8 mouse cellular contexts compared by ENCODE assay signal in genomic region chr7:6283451-6284075, GRCm38 (mm10). TPM values are rescaled to one million over a fixed set of nuclear protein-coding genes. Genes with fewer than 3 reads are reported as not detected.
DNase-seq lines count a peak whose midpoint lies in the region; ATAC-seq lines count a peak whose summit lies in the region.

No protein-coding gene starts in this region.

- DNase-seq in Muller cell, postnatal 12 days (ENCODE audit: inconsistent ontology term) = peak; percentile 75
- peak; percentile 87 for DNase-seq in cerebellum, adult 9-10 months
- DNase-seq in frontal cortex, adult 2 months (ENCODE audit: extremely low spot score in 1 of 2, low spot score in 1 of 2) = peak; percentile 74 to 89
- peak; percentile 80 to 87 for DNase-seq in layer of hippocampus, postnatal 14 days (ENCODE audit: low spot score in 2 of 2)
- DNase-seq in lung, postnatal 14 days = peak; percentile 80
- peak; percentile 74 for DNase-seq in retina, adult 2 months (ENCODE audit: low read depth, low spot score)
- peak; percentile 74 to 77 for DNase-seq in thymus, postnatal 36 days

- peak; percentile 68 for ATAC-seq in hindbrain, embryonic 12.5 days (ENCODE audit: low FRiP score)

- H3K9ac ChIP-seq in hindbrain, embryonic 12.5 days = peak overlapping the region; percentile 68

- WGBS in hindbrain, embryonic 12.5 days = under 1% methylated on average over 23 of the region's 23 CpGs

- peak overlapping the region; percentile 56 for H3K4me2 ChIP-seq in hindbrain, embryonic 12.5 days (replicated peaks)

- peaks cover 21% of the 10 kb centered on the region for H3K4me1 ChIP-seq in hindbrain, embryonic 12.5 days

- no peaks in the 10 kb centered on the region for H3K36me3 ChIP-seq in hindbrain, embryonic 12.5 days

- no peaks in the 10 kb centered on the region for H3K27me3 ChIP-seq in hindbrain, embryonic 12.5 days

- H3K4me3 ChIP-seq in hindbrain, embryonic 12.5 days = peak overlapping the region; percentile 49

- H3K9me3 ChIP-seq in hindbrain, embryonic 12.5 days (replicated peaks) = no peaks in the 10 kb centered on the region

- H3K27ac ChIP-seq in hindbrain, embryonic 12.5 days = peak overlapping the region; percentile 86

RNA-seq across cellular contexts. Expression of gene Zfp667, which starts 2.8 kb away (rescaled TPM):
- polyA plus RNA-seq in frontal cortex, adult 2 months (2012; rRNA removed) = 7.3 and 7.6 TPM in 2 replicates
- polyA plus RNA-seq in hindbrain, embryonic 12.5 days (2016; fragmentation: Nextera tagmentation; extraction: Ambion mirVana) = 15.5 and 19.7 TPM in 2 replicates
- 10 to 100 TPM; 13.7 to 13.8 TPM for total RNA-seq in layer of hippocampus, postnatal 14 days (2021)

RNA-seq across cellular contexts. Expression of gene Epp13, which starts 31.1 kb away (rescaled TPM):
- not detected in 2 replicates for polyA plus RNA-seq in frontal cortex, adult 2 months (2012; rRNA removed)
- polyA plus RNA-seq in hindbrain, embryonic 12.5 days (2016; fragmentation: Nextera tagmentation; extraction: Ambion mirVana) = not detected in 2 replicates
- not detected for total RNA-seq in layer of hippocampus, postnatal 14 days (2021)

RNA-seq across cellular contexts. Expression of gene Zfp583, which starts 47.5 kb away (rescaled TPM):
- polyA plus RNA-seq in frontal cortex, adult 2 months (2012; rRNA removed) = 6.8 and 8.1 TPM in 2 replicates
- 10.8 and 12.1 TPM in 2 replicates for polyA plus RNA-seq in hindbrain, embryonic 12.5 days (2016; fragmentation: Nextera tagmentation; extraction: Ambion mirVana)
- total RNA-seq in layer of hippocampus, postnatal 14 days (2021) = 10 to 100 TPM in 1 of 2 experiments, 1 to 10 TPM in 1; 9.8 to 10.9 TPM

RNA-seq across cellular contexts. Expression of gene Gm3854, which starts 60.0 kb away (rescaled TPM):
- polyA plus RNA-seq in frontal cortex, adult 2 months (2012; rRNA removed) = 4.0 and 5.0 TPM in 2 replicates
- polyA plus RNA-seq in hindbrain, embryonic 12.5 days (2016; fragmentation: Nextera tagmentation; extraction: Ambion mirVana) = 4.8 and 5.4 TPM in 2 replicates
- total RNA-seq in layer of hippocampus, postnatal 14 days (2021) = 1 to 10 TPM; 5.0 to 6.6 TPM

Comparison
In these comparisons a context has a peak if more than half of its experiments do, and no peak if none do; other contexts are left out.
1. Peak in every context shown above with its lines: DNase-seq, ATAC-seq, H3K4me3 ChIP-seq and H3K27ac ChIP-seq.